Mouse (Mus musculus): ENCODE data around the gene Theg.

Gene Theg

DNA sequence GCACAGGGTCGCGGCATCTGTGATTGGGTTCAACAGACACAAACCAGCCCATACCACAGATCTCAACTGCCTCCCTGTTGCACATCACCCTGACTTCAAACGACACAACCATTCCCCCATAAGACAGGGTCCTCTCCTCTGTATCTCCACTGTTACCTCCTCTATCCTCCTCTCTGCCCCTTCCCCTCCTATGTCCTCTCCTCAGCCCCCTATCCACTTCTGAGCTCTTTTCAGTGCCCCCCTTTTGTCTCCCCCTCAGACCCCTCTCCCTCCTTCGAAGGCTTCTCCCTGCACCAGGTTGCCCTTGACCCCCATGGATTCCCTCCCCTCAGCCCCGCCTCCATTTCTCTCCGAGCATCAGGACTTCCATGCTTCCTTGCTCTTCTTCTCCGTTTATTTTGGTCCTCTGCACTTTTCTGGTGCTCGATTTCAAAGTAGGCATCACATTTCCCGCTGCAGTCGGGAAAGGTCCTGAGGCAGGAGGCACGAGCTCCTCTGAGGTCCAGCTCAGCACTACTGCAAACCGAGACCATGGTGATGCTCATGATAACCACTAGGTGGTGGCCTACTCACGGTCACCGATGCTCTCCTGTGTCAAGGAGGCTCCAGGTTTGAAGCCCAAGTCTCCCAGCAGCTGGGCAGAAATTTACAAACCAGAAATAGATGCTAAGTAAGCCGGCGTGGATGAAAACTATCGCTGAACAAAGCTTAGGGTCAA, 7.9 kb upstream of the Theg start:
- DNase-seq (ENCODE audit: low spot score in 2 of 2), result peak; percentile 45 to 55

DNA sequence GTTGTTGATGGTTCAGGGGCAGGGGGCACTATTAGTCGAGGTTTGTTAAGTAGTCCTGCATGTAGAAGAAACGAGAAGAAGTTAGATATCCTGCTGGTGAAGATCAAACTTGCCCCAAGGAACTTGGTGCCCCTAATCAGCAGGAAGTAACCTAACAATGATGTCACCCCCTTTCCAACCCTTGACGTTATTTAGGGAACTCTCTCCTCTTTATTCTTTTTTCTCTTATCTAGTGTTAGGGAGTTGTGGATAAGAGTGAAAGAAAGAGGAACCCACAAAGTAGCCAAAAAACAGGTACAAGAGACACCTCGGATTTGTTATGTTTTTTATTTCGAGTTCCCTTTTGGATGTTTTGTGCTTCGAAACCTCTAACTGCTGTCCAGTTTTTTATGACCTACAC, 7.0 kb upstream of the Theg start:
- DNase-seq (ENCODE audit: low spot score in 2 of 2), result no peak

DNA sequence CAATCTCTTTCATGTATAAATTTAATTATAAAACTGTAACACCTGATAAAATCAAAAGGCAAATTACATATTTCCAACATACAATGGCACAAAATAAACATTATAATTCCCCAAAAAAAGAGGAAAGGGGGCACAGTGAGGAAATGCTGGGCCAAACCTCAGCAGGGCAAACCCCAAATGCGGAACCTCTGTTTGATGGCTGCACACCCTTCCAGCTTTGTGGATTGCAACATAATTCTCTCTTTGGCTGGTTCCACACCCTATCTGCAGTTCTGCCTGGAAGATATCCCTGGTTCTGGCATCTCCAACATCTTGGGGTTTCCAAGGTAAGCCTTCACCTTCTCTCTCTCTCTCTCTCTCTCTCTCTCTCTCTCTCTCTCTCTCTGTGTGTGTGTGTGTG, 3.6 kb upstream of the Theg start:
- no peak for DNase-seq (ENCODE audit: low spot score in 2 of 2)

DNA sequence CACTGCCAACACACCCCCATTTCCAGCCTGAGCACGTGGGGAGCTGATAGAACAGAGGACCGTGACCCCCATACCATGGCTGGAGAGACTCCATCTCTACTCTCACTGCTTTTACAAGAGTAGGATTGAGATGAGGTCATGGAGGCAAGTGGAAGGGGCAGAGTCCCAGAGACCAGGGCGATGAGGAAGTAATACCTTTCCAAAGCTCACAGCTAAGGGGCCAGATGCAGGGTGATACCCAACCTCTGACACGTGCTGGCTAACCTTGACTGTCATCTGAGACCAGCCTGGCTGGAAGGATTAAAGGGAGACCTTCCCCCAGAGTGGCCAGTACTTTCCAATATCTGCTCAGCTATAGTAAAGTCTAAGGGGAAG, 608 bp upstream of the Theg start:
- DNase-seq (ENCODE audit: low spot score in 2 of 2), result no peak

DNA sequence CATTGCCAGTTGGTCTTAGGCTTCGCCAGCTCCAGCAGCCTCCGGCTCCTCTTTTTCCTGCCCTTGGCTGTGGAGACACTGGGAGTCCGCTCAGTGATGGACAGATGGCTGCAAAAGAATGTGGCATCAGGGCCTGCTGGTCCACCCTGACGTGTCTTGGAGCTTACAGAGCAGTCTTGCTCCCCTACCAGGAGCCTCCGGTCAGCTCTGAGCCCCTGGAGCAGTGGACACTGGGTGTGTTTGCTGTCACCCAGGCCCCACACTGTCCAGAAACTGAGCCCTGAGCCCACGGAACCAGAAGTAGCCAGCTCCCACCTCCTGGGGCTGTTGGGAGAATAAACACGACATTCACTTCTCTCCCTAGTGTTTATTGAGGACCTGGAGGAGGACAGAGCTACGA, 888 bp downstream of the Theg start:
- DNase-seq (ENCODE audit: low spot score in 2 of 2), result no peak

DNA sequence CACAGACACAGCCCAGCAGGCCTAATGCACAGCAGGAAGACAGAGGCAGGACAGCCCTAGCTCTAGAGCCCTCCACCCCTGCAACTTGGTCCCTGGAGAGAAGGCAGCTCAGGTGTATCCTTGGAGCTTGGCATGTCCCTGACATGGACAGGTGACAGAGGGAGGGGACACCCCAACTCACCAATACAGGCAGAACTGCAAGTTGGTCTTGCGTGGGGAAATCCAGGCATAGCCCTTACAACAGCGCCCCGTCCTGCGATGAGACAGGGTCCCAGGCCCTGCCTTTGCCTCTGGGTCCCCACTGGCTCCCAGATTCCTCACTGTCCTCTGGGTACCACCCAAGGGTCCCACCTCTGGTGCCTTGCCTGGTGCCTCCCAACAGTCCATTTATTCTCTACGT, 1.4 kb downstream of the Theg start:
- DNase-seq (ENCODE audit: low spot score in 2 of 2), result no peak

DNA sequence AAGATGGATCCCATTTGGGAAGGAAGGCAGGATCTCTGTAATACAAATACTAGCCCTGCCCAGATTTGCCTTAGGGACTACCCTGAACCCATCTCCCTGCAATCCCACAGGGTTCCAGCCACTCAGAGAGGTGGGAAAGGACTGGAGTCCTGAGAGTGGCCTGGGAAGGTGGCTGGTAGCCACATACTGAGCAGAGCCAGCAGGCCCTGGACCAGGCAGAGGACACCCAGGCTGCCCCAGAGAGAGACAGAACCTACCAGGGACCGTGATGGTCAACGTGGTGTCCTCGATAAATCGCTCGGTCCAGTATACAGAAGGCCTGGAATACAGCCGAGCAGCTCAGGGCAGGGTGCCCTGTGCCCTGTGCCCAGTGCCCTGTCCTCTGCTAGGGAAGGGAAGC, 2.0 kb downstream of the Theg start:
- no peak for DNase-seq (ENCODE audit: low spot score in 2 of 2)

DNA sequence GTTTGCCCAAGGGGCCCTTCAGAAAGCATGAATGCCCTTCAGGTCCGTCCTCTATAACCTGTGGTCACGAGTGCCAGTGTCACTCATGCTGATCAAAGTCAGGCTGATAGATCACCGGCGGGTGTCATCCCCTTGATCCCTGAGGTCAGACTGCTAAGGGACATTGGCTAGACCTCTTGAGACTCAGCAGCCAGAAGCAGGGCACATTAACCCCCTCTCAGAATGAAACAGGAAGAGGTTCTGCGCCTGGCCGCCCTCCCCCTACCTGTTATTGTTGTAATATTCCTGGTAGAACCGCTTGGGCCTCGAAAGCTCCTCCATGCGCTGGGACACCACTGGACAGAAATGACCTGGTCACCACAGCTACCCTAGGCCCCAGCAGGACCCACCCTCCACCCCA, 2.7 kb downstream of the Theg start:
- no peak for DNase-seq (ENCODE audit: low spot score in 2 of 2)

DNA sequence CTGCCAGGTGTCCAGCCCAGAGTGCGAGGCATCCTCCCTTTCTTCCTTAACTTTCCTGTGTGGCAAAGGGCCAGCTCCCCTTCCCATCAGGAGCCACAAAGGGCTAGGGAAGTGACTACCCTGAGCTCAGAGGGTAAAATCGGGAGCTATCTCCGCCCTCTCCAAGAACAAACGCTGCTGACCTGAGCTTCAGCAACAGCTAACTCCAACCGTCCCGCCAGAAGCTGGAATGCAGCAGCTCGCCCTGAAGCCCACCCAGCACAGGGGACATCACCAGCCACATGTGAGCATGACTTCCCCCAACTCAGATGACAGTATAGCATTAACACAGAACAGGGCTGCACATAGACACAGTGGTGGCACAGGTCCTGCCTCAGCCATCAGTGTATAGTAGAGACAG, 3.1 kb downstream of the Theg start:
- DNase-seq (ENCODE audit: low spot score in 2 of 2), result no peak

DNA sequence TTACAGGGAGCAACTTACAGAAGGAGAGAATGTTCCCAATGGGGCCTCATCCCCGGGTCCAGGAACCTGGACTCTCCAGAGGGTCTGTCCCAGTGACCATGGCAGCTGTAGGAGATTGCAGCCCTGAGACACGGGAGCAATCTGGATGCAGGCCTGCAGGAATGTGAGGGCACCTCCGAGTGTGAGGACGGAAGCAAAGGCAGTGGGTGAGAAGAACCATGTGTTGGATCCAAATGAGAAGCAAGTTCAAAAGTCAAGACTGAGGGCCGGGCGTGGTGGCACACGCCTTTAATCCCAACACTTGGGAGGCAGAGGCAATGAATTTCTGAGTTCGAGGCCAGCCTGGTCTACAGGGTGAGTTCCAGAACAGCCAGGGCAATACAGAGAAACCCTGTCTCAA, 5.6 kb downstream of the Theg start:
- DNase-seq (ENCODE audit: low spot score in 2 of 2), result no peak

DNA sequence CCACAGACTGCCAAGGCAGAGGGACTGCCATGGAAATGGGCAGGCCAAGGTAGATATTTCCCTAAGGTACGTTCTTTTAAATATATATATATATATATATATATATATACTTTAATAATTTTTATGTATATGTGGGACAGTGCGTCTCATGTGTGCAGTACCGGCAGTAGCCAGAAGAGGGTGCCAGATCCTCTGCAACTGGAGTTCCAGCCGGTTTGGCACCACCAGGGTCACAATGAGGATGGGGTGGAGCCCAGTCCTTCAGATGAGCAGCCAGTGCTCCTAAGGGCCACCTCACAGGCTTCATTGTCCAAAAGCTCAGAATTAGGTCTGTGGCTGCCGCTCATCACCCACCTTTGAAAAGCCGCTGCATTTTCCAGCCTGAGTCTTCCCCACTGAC, 6.3 kb downstream of the Theg start:
- no peak for DNase-seq (ENCODE audit: low spot score in 2 of 2)

DNA sequence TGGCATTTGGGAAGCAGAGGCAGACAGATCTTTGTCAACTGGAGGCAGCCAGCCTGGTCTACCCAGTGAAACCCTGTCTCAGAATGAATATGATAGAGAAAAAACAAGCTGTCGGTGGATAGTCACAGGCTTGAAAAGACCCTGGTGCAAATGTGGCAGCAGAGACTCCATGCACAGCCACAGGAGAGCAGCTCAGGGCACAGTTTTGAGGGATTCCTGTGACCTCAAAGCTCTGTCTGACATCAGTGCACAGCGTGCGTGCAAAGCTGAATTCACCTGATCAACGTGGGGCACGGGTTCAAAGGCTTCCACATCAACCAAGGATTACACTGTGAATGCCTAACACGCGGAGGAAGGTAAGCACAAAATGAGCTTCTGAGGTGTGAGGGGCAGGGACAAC, 6.8 kb downstream of the Theg start:
- DNase-seq (ENCODE audit: low spot score in 2 of 2), result no peak

DNA sequence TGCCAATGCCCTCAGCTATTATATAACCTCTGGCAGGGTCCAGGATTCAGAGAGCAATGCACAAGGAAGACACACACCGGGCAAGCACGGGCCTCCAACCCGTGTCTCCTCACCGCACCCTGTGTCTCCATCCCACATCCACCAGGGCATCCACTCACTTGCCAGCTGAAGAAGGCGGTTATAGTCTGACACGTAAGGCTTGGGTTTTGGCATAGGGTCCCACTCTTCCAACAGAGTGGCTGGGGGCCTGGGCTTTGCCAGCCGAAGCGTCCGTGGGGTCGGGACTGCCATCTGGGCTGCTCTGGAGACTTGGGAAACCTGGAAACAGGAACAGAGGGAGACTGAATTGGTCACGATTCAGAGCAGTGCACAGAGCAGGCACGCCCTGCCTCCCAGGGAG, 7.3 kb downstream of the Theg start:
- DNase-seq (ENCODE audit: low spot score in 2 of 2), result no peak

DNA sequence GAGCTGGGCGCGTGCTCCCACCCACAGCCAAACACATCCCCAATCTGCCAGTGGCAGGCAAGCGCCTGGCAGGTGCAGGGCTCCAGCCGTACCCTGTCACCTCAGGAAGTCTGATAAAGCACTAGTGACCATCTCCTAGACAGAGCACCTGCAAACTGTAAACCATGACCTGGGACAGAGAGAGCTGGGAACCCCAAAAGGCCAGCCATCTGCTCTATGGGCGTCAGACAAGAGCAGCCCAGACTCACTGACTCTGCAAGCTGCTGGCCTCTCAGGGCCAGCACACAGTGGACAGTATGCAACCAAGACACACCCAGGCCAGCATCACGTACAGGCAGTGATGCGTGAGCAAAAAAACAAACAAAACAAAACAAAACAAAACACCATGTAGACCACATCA, 8.2 kb downstream of the Theg start:
- no peak for DNase-seq (ENCODE audit: low spot score in 2 of 2)

DNA sequence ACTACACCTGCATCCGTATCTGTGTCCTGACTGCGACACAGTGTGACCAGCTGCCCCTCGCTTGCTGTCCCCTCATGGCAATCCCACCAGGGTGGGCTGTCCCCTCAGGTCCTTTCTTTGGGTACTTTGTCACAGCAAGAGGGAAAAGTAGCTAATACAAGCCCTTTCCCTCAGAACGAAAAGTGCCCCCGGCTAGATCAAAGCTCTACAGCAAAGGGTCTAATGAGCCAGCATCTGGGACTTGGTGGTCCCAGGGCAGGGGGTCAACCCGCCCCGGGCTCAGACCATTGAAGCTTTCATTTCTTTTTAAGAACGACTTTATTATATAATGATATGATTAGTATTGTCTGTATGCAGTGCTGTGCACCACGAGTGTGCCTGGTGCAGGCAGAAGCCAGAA, 8.9 kb downstream of the Theg start:
- no peak for DNase-seq (ENCODE audit: low spot score in 2 of 2)

DNA sequence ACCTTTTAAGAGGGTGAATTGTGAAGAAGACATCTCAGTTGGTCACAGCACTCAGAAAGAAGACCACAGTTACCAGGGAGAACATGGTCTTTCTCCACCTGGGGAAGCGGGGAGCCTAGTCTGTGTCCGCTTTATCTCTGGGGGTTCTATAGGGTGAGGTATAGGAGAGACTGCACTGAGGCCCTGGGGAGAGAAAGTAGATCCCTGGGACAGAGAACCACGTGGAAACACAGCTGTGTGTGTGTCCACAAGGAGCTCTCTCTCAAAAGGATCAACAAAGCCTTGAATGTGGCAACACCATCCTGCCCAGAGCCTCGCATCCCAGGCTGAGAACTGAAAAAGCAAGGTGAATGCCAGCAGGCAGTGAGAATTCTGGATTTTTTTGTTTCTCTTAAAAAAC, 9.8 kb downstream of the Theg start:
- DNase-seq (ENCODE audit: low spot score in 2 of 2), result no peak

DNA sequence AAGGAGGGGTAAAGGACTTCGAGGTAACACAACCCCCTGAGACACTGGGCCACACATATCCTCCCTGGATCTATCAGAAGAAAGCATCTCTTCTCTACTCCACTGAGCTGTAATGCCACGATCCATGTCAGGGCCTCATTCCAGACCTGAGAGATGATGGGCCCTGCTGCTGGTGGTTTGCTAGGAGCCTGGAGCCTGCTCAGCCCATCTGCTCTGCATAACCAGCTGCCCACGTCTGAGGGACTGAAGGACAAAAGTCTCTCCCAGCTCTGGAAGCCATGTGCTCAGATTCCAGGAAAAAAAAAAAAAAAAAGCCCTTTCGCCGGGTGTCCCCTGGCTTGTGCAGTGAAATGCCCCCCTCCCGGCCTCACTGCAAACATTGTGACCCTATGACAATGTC, 11.4 kb downstream of the Theg start:
- no peak for DNase-seq (ENCODE audit: low spot score in 2 of 2)

DNA sequence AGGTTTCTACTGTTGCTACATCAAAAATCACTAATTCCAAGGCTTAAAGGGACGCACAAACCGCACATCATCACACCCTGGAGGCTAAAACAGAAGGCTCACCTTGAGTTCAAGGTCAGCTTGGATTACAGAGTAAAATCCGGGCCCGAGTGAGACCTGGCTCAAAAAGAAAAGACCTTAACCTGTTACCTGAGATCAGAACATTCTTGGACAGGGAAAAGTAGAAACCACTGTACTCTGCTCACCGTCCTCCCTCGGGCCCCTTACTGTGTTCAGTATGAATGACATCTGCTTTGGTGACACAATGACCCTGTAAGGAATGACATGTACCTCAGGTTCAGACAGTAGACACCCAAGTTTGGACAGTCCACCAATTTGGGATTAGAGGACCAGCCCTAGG, 12.3 kb downstream of the Theg start:
- no peak for DNase-seq (ENCODE audit: low spot score in 2 of 2)

DNA sequence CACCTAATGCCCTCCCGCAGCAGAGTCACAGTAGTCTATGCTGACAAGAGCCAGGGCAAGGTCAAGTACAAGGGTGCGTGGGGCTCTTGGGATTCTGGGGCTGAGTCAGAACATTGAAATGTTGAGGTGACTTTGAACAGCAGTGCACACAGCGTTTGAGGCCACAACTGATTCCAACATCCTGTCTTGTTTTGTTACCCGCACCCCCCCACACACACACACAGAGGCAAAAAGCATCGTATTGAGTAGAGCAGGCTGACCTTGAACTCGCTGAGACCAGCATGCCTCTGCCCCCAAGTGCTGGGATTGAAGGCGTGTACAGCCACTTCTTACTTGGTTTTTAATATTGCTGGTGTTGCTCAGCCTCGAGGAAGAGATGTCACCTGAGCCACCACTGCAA, 12.8 kb downstream of the Theg start:
- no peak for DNase-seq (ENCODE audit: low spot score in 2 of 2)

DNA sequence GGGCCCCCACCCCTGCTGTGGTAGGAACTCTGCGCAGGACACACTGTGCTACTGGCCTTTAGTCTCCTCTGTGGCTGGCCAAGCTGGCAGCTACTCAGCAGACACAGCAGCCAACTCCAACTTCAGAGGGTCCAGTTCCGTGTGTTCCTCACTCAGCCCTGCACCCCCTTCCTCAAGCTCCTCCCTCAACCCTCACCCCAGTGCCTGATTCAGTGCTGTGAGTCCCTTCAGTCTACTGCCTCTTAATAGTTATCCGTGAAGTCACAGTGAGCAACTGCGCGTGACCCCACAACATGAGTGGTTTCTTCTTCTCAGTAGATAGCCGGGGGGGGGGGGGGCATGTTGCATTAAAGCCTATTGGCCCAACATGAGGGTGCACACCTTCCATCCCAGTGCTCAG, 13.5 kb downstream of the Theg start:
- no peak for DNase-seq (ENCODE audit: low spot score in 2 of 2)

DNA sequence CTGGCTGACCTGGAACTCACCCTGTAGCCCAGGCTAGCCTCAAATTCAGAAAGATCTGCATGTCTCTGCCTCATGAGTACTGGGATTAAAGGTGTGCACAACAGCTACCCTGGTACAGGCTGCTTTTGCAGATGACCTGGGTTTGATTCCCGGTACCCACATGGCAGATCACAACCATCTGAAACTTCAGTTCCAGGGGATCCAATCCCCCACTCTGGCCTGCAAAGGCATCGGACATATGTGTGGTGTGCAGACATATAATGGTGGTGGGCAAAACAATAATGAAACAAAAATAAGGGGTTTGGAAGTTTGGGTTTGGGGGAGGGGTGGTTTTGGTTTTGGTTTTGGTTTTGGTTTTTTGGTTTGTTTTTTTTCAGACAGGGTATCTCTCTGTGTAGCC, 15.8 kb downstream of the Theg start:
- DNase-seq (ENCODE audit: low spot score in 2 of 2), result no peak

DNA sequence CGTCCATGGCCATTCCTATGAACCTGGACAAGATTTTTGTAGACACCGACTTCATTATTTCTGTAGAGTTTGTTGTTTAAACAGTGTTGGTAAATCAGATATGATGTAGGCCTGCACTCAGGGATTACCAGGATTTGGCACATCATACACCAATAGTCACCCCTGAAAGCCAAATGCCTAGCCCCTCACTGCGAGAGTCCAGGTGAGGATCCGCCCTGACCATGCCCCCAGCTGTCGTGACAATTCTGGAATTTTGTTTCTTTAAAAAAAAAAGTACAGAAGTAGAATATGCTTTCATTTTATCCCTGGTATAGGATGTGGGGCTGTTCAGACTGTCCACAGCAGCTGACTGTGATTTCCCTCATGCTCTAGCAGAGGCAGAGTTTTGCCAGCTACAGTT, 17.2 kb downstream of the Theg start:
- DNase-seq (ENCODE audit: low spot score in 2 of 2), result no peak

DNA sequence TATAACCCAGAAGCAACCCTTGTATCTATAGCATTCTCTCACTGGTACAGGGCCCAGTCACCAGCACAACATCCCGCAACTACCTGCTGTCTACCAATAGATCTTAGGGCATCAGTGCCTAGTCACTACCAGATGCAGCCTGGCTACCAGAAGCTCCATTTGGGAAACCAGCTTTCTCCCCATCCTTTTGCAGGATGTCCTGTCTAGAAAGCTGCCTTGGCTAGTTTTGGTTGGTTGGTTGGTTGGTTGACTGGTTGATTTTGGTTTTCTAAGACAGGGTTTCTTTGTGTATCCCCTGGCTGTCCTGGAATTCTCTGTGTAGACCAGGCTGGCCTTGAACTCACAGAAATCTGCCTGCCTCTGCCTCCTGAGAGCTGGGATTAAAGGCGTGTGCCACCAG, 27.4 kb downstream of the Theg start:
- DNase-seq (ENCODE audit: low spot score in 2 of 2), result no peak

DNA sequence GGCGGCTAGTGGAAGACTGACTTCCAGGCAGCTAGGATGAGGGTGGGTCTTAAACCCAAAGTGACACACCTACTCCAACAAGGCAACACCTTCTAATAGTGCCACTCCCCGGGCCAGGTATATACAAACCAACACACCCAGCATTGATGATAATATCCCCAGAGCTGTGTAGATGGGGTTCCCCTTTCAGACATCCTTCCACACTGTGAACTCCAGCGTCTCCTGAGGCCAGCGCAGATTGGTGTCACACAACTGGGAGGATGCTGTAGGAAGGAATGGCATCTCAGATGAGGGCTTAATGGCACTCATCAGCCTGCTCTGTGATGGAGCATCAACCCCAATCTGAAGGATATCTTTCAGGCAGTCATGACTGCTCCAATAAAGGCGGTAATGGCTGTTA, 29.6 kb downstream of the Theg start:
- DNase-seq (ENCODE audit: low spot score in 2 of 2), result no peak

DNA sequence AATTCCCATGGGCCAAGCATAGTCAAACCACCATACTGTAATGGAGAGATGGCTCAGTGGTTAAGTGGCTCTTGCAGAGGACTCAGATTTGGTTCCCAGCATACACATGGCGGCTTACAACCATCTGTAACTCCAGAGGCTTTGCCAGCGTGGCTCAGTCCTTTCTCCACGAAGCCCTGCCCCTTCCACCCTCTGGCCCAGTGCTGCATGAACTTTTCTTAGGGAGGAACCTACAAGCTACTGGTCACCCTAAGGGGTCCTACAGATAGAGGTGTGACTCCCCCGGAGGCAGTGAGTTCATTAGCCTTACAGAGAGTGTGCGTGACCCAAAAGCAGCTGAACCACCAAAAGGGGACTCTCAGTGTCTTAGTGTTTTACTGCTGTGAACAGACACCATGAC, 30.2 kb downstream of the Theg start:
- DNase-seq (ENCODE audit: low spot score in 2 of 2), result peak in 1 of 2 experiments; percentile 0
